Mouse (Mus musculus): Measurements from ENCODE around the gene Cbx4.

- TF ChIP-seq CTCF (IDR thresholded peaks at IDR 0.05; ENCODE audit: low read depth) (no peak), EP300 (IDR thresholded peaks at IDR 0.05; ENCODE audit: low read depth) (no peak)
Observed at GRCm38 (mm10) chr11:119105071-119105609, 19.1 kb upstream of the Cbx4 start.

All from heart, postnatal 0 days (tissue).